Mouse (Mus musculus): Measurements from ENCODE around the gene Palld.

DNA sequence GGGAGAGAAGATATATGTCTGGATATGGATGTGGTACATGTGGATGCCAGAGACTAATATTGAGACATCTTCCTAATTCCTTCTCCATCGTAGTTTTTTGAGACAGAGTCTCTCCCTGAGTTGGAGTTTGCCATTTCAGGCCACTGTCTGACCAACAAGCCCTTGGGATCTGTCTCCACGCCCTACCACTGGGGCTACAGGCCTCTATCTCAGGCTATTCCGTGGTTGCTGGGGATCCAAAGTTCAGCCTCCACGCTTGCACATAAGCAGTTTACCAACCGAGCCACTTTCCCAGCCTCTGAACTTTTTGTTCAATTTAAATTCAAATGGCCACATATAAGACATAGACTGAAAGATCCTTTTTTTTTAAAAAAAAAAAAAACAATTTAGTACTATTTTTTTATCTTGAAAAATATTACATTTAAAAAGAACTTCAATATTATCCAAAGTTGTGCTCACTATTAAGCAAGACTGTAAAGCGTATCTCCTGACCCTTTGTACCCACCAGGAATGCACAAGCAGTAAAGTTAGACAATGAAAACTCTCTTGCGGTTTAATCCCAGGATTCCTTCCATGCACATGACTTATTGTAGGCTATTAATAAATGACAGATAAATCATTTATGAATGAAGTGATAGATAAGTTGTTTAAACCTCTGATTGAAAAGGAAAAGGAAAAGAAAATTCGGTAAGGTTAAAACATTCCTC, 276.1 kb downstream of the Palld start:
- TF ChIP-seq POLR2A (IDR thresholded peaks at IDR 0.05; ENCODE audit: low read depth, low read length) (no peak), CTCF (conservative IDR thresholded peaks at IDR 0.05; ENCODE audit: insufficient read depth, insufficient read length, low read depth, low read length) (no peak)

All from kidney, adult 2 months (tissue).